Mouse (Mus musculus) intestine, embryonic 15.5 days (tissue): ENCODE results near the gene Homer1. TPM values are rescaled to one million over a fixed set of nuclear protein-coding genes. Genes with fewer than 3 reads are reported as not detected.
A peak's percentile ranks its signal among the peaks of the same experiment; 100 is the strongest.

Experiments used
- ATAC-seq: fragments of 200-750 bp; cut with Nextera tagmentation; 2 replicates; pipeline ENCODE4 v1.8.0; 2017; ENCODE audit warnings: moderate TSS enrichment, moderate library complexity
- H3K27ac ChIP-seq: fragments of 300-500 bp; sonication (generic); 2 replicates; pipeline ENCODE4 v1.5.1; 2015; ENCODE audit warnings: mild to moderate bottlenecking, inconsistent platforms
- H3K27me3 ChIP-seq: fragments of 300-500 bp; sonication (generic); replicated peaks from 2 replicates; pipeline ENCODE4 v1.6.1; 2015; ENCODE audit warnings: inconsistent platforms
- H3K36me3 ChIP-seq: fragments of 300-500 bp; sonication (generic); 2 replicates; pipeline ENCODE4 v1.6.1; 2015; ENCODE audit warnings: inconsistent platforms
- H3K4me1 ChIP-seq: fragments of 300-500 bp; sonication (generic); replicated peaks from 2 replicates; pipeline ENCODE4 v1.6.1; 2015; ENCODE audit warnings: inconsistent platforms
- H3K4me2 ChIP-seq: fragments of 300-500 bp; sonication (generic); replicated peaks from 2 replicates; pipeline ENCODE4 v1.6.1; 2015; ENCODE audit warnings: mild to moderate bottlenecking, inconsistent platforms
- H3K4me3 ChIP-seq: fragments of 300-500 bp; sonication (generic); replicated peaks from 2 replicates; pipeline ENCODE4 v1.5.1; 2015; ENCODE audit warnings: inconsistent platforms
- H3K9ac ChIP-seq: fragments of 300-500 bp; sonication (generic); 2 replicates; pipeline ENCODE4 v1.6.1; 2015; ENCODE audit warnings: inconsistent platforms
- H3K9me3 ChIP-seq: fragments of 300-500 bp; sonication (generic); 2 replicates; pipeline ENCODE4 v1.6.1; 2016; ENCODE audit warnings: inconsistent platforms
- WGBS: fragments of 180-500 bp; shearing (Covaris S2); methylation state at CpG from one replicate; pipeline ENCODE4 v1.1.7; 2015; 5-methylcytosine and 5-hydroxymethylcytosine counted together
- polyA plus RNA-seq: library from polyadenylated mRNA; unstranded; fragments of >200 nt; fragmentation: Nextera tagmentation; extraction: Ambion mirVana; gene quantifications from 2 replicates; pipeline ENCODE4 v1.2.1, GENCODE M21; 2015

The Homer1 gene
- polyA plus RNA-seq, 1 experiment from 2014 or later: 4.3 TPM

DNA sequence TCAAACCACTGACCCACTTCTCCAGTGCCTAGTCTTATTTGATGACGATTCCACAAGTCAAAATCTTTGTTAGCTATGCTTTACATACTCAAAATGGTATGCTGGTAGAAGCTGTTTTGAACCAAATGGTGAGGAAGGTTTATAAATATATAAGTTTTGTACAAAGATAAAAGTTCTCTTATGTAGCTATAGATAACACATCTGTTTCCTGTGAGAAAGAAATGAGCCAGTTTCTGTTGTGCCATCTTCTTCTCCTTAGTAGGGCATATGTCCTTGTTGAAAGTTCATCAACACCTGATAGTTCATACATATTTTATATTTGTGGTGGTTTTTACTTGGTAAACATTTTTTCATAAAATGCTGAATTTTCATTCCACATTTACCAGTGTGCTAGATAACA lies 45.0 kb downstream of the Homer1 start:
- no peaks in the 10 kb centered on the region for H3K4me1 ChIP-seq
- no peaks in the 10 kb centered on the region for H3K27me3 ChIP-seq
- WGBS: 95% methylated on average over 1 of the region's 1 CpGs
- H3K4me3 ChIP-seq: no peak overlapping the region
- H3K9ac ChIP-seq: no peak overlapping the region
- H3K27ac ChIP-seq: no peak overlapping the region
- ATAC-seq: no peak
- H3K36me3 ChIP-seq: no peaks in the 10 kb centered on the region
- no peaks in the 10 kb centered on the region for H3K9me3 ChIP-seq
- no peak overlapping the region for H3K4me2 ChIP-seq

DNA sequence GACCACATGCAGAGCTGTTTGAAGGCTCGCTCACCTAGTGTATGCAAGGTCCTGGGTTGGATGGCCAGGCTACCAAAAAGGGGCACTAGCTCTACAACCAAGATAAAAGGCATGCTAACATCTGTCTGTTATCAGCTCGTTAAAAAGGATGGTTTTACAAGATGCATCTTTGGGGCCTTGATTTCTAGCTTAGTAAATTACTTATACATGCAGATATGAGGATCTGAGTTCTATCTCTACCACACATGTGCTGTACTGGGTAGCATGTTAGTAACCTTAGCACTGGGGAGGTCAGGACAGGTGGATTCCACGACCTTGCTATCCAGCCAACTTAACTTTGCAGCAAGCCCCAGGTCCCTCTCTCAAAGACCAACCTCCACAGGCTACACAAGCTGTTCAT lies 46.4 kb downstream of the Homer1 start:
- no peak for ATAC-seq
- H3K27ac ChIP-seq: no peak overlapping the region
- H3K9me3 ChIP-seq: no peaks in the 10 kb centered on the region
- H3K4me1 ChIP-seq: no peaks in the 10 kb centered on the region
- no peak overlapping the region for H3K4me3 ChIP-seq
- H3K36me3 ChIP-seq: no peaks in the 10 kb centered on the region
- 77% methylated on average over 3 of the region's 3 CpGs for WGBS
- H3K27me3 ChIP-seq: no peaks in the 10 kb centered on the region
- no peak overlapping the region for H3K4me2 ChIP-seq
- no peak overlapping the region for H3K9ac ChIP-seq

DNA sequence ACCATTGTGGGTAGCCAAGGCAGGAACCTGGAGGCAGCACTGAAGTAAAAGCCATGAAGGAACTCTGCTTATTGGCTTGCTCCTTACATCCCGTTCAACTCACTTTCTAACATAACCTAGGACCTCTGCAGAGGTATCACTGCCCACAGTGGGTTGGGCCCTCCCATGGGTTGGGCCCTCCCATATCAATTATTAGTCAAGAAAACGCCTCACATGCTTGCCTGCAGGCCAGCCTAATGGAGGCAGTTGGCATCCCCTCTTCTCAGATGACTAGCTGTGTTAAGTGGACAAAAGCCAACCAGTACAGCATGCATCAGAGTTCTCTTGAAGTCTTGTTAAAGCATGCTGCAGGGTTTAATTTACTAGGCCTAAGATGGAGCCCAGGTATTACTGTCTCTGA lies 52.6 kb downstream of the Homer1 start:
- H3K4me3 ChIP-seq: no peak overlapping the region
- no peaks in the 10 kb centered on the region for H3K27me3 ChIP-seq
- H3K4me2 ChIP-seq: no peak overlapping the region
- H3K9ac ChIP-seq: no peak overlapping the region
- WGBS: 71% methylated on average over 2 of the region's 2 CpGs
- H3K4me1 ChIP-seq: no peaks in the 10 kb centered on the region
- ATAC-seq: no peak
- no peak overlapping the region for H3K27ac ChIP-seq
- H3K36me3 ChIP-seq: no peaks in the 10 kb centered on the region
- H3K9me3 ChIP-seq: no peaks in the 10 kb centered on the region

DNA sequence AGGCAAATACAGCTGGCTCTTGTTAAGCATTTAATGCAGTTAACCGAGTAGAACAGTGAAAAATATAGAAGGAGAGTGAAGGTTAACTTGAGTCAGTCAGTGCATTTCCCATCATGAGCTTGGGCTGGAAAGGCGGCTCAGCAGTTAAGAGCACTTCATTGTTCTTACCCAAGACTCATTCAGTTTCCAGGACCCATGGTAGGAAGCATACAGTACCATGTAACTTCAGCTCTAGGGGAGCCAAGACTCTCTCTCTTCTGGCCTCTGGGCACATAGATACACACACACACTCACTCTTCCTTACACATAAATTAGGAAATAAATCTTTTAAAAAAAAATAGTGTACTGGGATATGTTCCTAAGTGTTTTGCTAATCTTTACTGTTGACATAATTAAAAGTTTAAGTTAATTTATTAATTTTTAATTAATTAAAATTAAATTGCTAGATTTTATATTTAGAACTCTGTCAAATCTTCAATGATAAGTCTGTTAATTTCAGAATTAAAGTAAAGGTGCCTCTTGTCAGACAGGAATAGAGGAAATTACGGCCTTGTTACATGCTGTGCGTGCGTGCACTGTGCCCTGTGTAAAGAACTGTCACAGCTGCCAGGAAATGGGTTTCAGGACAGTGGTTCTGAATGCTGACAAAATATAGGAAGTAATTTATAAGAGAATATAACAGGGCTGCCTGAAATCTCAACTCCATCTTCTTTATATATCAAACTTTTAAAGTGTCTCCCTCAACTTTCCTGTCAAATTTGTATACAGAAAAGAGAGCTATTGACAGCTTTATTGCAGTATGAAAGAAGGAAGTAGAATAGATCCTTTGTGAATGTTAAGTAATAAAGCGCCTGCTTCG lies 55.2 kb downstream of the Homer1 start:
- no peak overlapping the region for H3K9ac ChIP-seq
- no peak for ATAC-seq
- WGBS: 60% methylated on average over 7 of the region's 7 CpGs
- no peak overlapping the region for H3K4me2 ChIP-seq
- no peak overlapping the region for H3K27ac ChIP-seq
- no peaks in the 10 kb centered on the region for H3K9me3 ChIP-seq
- H3K4me3 ChIP-seq: no peak overlapping the region
- H3K27me3 ChIP-seq: no peaks in the 10 kb centered on the region
- no peaks in the 10 kb centered on the region for H3K4me1 ChIP-seq
- H3K36me3 ChIP-seq: no peaks in the 10 kb centered on the region

DNA sequence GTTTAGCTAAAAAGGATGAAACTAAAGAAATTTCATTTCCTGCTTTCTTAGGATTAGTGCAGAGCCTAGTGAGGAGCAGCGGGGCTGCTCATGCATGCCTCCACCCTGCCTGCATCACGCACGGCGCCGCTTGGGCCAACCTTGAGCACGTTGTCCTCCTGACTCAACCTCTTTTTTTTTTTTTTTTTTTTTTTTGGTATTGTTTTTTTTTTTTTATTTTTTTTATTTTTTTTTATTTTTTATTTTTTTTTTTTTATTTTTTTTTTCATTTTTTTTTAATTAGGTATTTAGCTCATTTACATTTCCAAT lies 55.8 kb downstream of the Homer1 start:
- Histone ChIP-seq H3K27ac (no peak overlapping the region), H3K36me3 (no peaks in the 10 kb centered on the region), H3K9ac (no peak overlapping the region), H3K4me3 (no peak overlapping the region), H3K27me3 (no peaks in the 10 kb centered on the region), H3K4me2 (no peak overlapping the region), H3K4me1 (no peaks in the 10 kb centered on the region), H3K9me3 (no peaks in the 10 kb centered on the region)
- 84% methylated on average over 6 of the region's 6 CpGs for WGBS
- ATAC-seq: no peak

DNA sequence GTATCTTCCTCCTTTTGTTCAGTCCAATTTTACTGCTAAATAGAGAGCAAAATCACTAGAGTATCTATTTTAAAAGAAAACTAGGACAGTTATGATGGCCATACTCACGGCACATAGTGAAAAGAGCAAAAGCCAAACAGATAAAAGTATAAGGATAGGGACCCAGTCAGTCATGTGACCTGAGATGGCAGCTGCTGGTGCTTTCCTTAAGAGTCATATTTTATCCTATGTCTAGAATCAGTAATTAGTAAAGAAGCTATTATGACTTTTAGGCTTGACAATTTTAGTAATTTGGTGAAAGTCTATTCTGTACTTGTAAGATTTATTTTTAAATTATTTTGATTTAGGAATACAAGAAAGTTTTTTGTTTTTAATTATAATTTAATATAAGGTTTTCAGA lies 59.1 kb downstream of the Homer1 start:
- no peaks in the 10 kb centered on the region for H3K4me1 ChIP-seq
- H3K27me3 ChIP-seq: no peaks in the 10 kb centered on the region
- no peak overlapping the region for H3K27ac ChIP-seq
- 88% methylated on average over 1 of the region's 1 CpGs for WGBS
- H3K36me3 ChIP-seq: no peaks in the 10 kb centered on the region
- ATAC-seq: no peak
- no peaks in the 10 kb centered on the region for H3K9me3 ChIP-seq
- H3K4me2 ChIP-seq: no peak overlapping the region
- H3K9ac ChIP-seq: no peak overlapping the region
- H3K4me3 ChIP-seq: no peak overlapping the region

DNA sequence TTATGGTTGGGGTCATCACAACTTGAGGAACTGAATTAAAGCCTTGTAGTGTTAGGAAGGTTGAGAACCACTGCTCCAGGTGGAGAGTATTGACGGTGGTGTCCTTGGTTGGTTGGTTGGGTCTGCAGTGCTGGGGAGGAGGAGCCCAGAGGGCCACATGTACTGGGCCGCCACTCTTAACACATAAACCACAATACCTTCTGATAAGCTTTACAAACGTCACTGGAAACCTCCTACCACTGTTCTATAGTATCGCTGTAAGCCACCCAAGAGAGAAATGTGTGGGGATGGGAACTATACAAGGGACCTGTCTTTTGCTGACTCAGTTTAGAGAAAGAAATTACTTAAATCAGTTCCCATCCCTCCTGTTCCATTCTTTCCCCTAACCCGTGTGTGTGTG lies 68.1 kb downstream of the Homer1 start:
- no peaks in the 10 kb centered on the region for H3K4me1 ChIP-seq
- no peaks in the 10 kb centered on the region for H3K36me3 ChIP-seq
- ATAC-seq: no peak
- 86% methylated on average over 5 of the region's 5 CpGs for WGBS
- H3K27ac ChIP-seq: no peak overlapping the region
- H3K4me2 ChIP-seq: no peak overlapping the region
- no peak overlapping the region for H3K9ac ChIP-seq
- no peaks in the 10 kb centered on the region for H3K9me3 ChIP-seq
- H3K4me3 ChIP-seq: no peak overlapping the region
- no peaks in the 10 kb centered on the region for H3K27me3 ChIP-seq

DNA sequence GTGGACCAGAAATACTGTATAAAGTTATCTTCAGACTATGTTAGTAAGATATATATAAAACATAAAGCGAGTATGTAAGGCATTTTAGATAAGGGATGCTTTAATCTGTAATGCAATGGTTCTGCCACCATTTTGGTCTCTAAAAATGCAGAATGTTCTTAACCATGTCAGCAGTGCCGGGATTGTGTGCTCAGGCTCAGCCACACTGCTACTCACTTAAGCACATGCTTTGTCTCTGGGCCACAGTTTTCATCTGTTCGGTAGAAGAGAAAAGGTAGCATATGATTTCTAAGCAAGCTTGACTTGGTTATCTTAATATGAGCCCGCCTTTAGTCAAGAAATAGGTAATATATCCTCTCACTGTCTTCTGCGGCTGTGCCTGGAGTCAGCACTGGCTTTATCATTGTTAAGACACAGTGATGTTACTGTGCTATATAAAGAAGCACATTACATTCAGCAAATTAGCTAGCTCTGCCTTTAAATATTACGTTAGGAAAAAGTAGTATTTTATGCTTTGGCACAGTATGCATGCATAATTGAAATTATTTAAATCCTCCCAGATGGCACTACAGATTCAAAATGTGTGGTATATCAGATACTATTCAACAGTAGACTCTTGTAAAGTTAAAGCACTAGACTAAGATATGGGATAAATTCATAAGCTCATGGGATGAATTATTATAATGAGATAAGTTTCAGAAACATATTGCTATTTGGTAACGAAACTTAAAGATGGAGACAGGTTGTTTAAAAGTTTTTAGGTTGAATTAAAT lies 69.6 kb downstream of the Homer1 start:
- Histone ChIP-seq H3K27me3 (no peaks in the 10 kb centered on the region), H3K4me2 (no peak overlapping the region), H3K27ac (no peak overlapping the region), H3K4me3 (no peak overlapping the region), H3K9ac (no peak overlapping the region), H3K9me3 (no peaks in the 10 kb centered on the region), H3K36me3 (no peaks in the 10 kb centered on the region), H3K4me1 (no peaks in the 10 kb centered on the region)
- 89% methylated on average over 7 of the region's 7 CpGs for WGBS
- ATAC-seq: no peak

DNA sequence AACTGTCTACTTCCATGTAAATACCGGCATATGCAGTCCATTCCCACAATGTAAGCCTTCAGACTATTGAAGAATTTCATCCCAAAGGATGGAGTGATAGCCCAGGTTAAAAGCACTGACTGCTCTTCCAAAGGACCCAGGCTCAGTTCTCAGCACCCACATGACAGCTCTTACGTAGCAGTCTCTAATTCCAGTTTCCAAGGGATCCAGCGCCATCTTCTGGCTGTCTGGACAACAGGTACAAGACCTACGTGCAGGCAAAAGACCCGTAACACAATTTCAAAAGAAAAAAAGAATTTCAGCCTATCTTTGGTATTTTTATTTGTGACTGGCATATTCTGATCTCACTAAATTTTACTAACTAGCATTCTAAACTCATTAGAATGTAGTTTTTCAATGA lies 75.0 kb downstream of the Homer1 start:
- Histone ChIP-seq H3K4me1 (no peaks in the 10 kb centered on the region), H3K4me2 (no peak overlapping the region), H3K27me3 (no peaks in the 10 kb centered on the region), H3K4me3 (no peak overlapping the region), H3K9me3 (no peaks in the 10 kb centered on the region), H3K36me3 (no peaks in the 10 kb centered on the region), H3K27ac (no peak overlapping the region), H3K9ac (no peak overlapping the region)
- 90% methylated on average over 5 of the region's 5 CpGs for WGBS
- no peak for ATAC-seq

DNA sequence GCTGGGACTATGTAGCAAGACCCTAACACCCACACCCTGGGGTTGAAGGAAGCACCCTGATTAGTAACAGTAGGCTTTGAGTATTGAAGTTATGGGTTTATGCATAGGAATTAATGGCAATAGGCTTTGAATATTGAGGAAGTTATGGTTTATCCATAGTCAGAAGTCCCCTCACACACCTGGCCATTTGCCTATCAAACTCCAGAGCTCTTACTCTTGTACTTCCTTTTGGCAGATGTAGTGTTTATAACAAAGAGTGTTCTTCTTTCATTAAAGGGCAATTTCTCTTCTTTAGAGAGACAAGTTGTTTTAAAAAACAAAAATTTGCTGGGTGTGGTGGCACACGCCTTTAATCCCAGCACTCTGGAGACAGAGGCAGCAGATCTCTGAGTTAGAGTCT lies 79.1 kb downstream of the Homer1 start:
- Histone ChIP-seq H3K27me3 (no peaks in the 10 kb centered on the region), H3K9ac (no peak overlapping the region), H3K4me1 (no peaks in the 10 kb centered on the region), H3K27ac (no peak overlapping the region), H3K4me2 (no peak overlapping the region), H3K4me3 (no peak overlapping the region), H3K36me3 (no peaks in the 10 kb centered on the region), H3K9me3 (no peaks in the 10 kb centered on the region)
- no peak for ATAC-seq
- 86% methylated on average over 1 of the region's 1 CpGs for WGBS

DNA sequence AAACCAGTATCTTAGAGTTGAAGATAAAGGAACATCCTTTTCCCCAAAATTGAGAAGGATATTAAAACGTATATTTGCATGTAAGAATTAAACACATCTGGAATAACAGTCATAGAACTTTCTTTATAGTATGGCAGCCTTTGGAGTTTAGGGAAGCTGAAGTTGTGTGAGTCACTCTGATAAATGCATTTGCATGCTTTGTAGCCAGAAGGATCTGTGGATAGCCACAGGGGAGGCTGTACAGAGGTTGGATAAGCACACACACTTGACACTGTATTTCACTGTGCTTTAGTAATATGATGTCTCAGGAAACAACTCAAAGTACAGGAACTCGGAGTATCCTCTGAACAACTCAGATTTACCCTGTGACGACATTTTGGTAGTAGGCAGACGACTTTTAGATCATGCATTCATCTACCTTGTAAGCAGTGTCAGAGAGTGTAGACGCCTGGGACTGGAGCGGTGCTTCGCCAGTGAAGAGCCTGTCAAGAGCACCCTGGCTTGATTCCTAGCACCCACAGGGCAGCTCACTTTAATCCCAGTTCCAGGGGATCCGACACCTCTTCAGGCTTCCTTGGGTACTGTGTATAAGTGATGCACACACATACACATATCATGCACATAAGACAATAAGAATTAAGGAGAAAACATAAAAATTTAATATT lies 81.1 kb downstream of the Homer1 start:
- 91% methylated on average over 8 of the region's 8 CpGs for WGBS
- ATAC-seq: no peak
- H3K4me3 ChIP-seq: no peak overlapping the region
- no peaks in the 10 kb centered on the region for H3K36me3 ChIP-seq
- H3K9ac ChIP-seq: no peak overlapping the region
- no peak overlapping the region for H3K4me2 ChIP-seq
- no peaks in the 10 kb centered on the region for H3K9me3 ChIP-seq
- H3K27ac ChIP-seq: no peak overlapping the region
- no peaks in the 10 kb centered on the region for H3K4me1 ChIP-seq
- H3K27me3 ChIP-seq: no peaks in the 10 kb centered on the region

DNA sequence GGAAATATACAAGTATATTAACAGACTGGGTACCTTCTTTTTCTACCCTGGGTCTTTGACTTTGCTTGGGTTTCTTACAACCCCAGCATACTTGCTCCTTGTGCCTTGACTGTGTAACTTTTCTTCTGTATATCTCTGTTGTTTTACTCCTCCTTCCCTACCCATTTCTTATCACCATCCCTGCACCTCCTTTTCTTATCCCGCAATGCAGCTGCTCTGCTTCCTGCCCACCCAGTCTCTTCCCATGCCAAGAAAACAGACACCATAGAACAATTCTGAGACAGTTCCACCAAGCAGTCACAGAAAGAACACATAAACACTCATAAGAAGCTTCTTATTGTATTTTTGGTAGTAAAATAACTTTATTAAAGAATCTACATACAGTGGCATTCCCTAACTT lies 81.9 kb downstream of the Homer1 start:
- Histone ChIP-seq H3K4me1 (no peaks in the 10 kb centered on the region), H3K9ac (no peak overlapping the region), H3K27ac (no peak overlapping the region), H3K4me3 (no peak overlapping the region), H3K27me3 (no peaks in the 10 kb centered on the region), H3K9me3 (no peaks in the 10 kb centered on the region), H3K4me2 (no peak overlapping the region), H3K36me3 (no peaks in the 10 kb centered on the region)
- WGBS: 71% methylated on average over 1 of the region's 1 CpGs
- peak; percentile 59; the same call in 1 of the 2 replicates for ATAC-seq
